Mouse (Mus musculus): ENCODE measurements around the gene Hibadh. TPM values are rescaled to one million over a fixed set of nuclear protein-coding genes. Genes with fewer than 3 reads are reported as not detected.

Gene Hibadh
- polyA plus RNA-seq, 1 experiment from 2014 or later: 63.6 TPM

GRCm38 (mm10) chr6:52577270-52577669 is 62.9 kb downstream of the Hibadh start:
- Histone ChIP-seq H3K9me3 (ENCODE audit: control insufficient read depth, low read length) (no peaks in the 10 kb centered on the region), H3K4me1 (replicated peaks; ENCODE audit: control insufficient read depth, insufficient read depth, low read length) (no peaks in the 10 kb centered on the region), H3K9ac (ENCODE audit: low read depth, low read length) (no peak overlapping the region), H3K27ac (ENCODE audit: low read depth, low read length) (no peak overlapping the region), H3K27me3 (replicated peaks; ENCODE audit: control insufficient read depth, insufficient read depth, low read length) (no peaks in the 10 kb centered on the region), H3K4me3 (ENCODE audit: low read depth, low read length) (no peak overlapping the region), H3K4me2 (no peak overlapping the region), H3K36me3 (ENCODE audit: control insufficient read depth, insufficient read depth, low read length) (no peaks in the 10 kb centered on the region)
- DNase-seq (ENCODE audit: low spot score) (no peak), ATAC-seq (replicated peaks; ENCODE audit: low FRiP score) (no peak)
- WGBS: 41% methylated on average over 4 of the region's 4 CpGs

GRCm38 (mm10) chr6:52568706-52569105 is 71.5 kb downstream of the Hibadh start:
- DNase-seq (ENCODE audit: low spot score) (no peak), ATAC-seq (replicated peaks; ENCODE audit: low FRiP score) (no peak)
- Histone ChIP-seq H3K36me3 (ENCODE audit: control insufficient read depth, insufficient read depth, low read length) (no peaks in the 10 kb centered on the region), H3K27ac (ENCODE audit: low read depth, low read length) (no peak overlapping the region), H3K4me2 (no peak overlapping the region), H3K4me3 (ENCODE audit: low read depth, low read length) (no peak overlapping the region), H3K9me3 (ENCODE audit: control insufficient read depth, low read length) (no peaks in the 10 kb centered on the region), H3K9ac (ENCODE audit: low read depth, low read length) (no peak overlapping the region), H3K4me1 (replicated peaks; ENCODE audit: control insufficient read depth, insufficient read depth, low read length) (no peaks in the 10 kb centered on the region), H3K27me3 (replicated peaks; ENCODE audit: control insufficient read depth, insufficient read depth, low read length) (no peaks in the 10 kb centered on the region)
- 92% methylated on average over 6 of the region's 6 CpGs for WGBS

GRCm38 (mm10) chr6:52567327-52568299 is 72.6 kb downstream of the Hibadh start:
- Histone ChIP-seq H3K36me3 (ENCODE audit: control insufficient read depth, insufficient read depth, low read length) (no peaks in the 10 kb centered on the region), H3K9ac (ENCODE audit: low read depth, low read length) (no peak overlapping the region), H3K4me1 (replicated peaks; ENCODE audit: control insufficient read depth, insufficient read depth, low read length) (no peaks in the 10 kb centered on the region), H3K4me2 (no peak overlapping the region), H3K27ac (ENCODE audit: low read depth, low read length) (no peak overlapping the region), H3K27me3 (replicated peaks; ENCODE audit: control insufficient read depth, insufficient read depth, low read length) (no peaks in the 10 kb centered on the region), H3K9me3 (ENCODE audit: control insufficient read depth, low read length) (no peaks in the 10 kb centered on the region), H3K4me3 (ENCODE audit: low read depth, low read length) (no peak overlapping the region)
- ATAC-seq (replicated peaks; ENCODE audit: low FRiP score) (no peak), DNase-seq (ENCODE audit: low spot score) (no peak)
- WGBS: 71% methylated on average over 20 of the region's 20 CpGs

- H3K9ac ChIP-seq (ENCODE audit: low read depth, low read length): no peak overlapping the region
- H3K4me3 ChIP-seq (ENCODE audit: low read depth, low read length): no peak overlapping the region
- no peak overlapping the region for H3K4me2 ChIP-seq
- no peaks in the 10 kb centered on the region for H3K4me1 ChIP-seq (replicated peaks; ENCODE audit: control insufficient read depth, insufficient read depth, low read length)
- ATAC-seq (replicated peaks; ENCODE audit: low FRiP score): peak; percentile 51; the same call in 1 of the 2 replicates
- H3K27me3 ChIP-seq (replicated peaks; ENCODE audit: control insufficient read depth, insufficient read depth, low read length): no peaks in the 10 kb centered on the region
- WGBS: 62% methylated on average over 5 of the region's 5 CpGs
- H3K9me3 ChIP-seq (ENCODE audit: control insufficient read depth, low read length): no peaks in the 10 kb centered on the region
- no peaks in the 10 kb centered on the region for H3K36me3 ChIP-seq (ENCODE audit: control insufficient read depth, insufficient read depth, low read length)
- no peak overlapping the region for H3K27ac ChIP-seq (ENCODE audit: low read depth, low read length)
- no peak for DNase-seq (ENCODE audit: low spot score)
Measured at GRCm38 (mm10) chr6:52565210-52565609, 75.0 kb downstream of the Hibadh start.

GRCm38 (mm10) chr6:52562994-52563393 is 77.2 kb downstream of the Hibadh start:
- DNase-seq (ENCODE audit: low spot score) (no peak), ATAC-seq (replicated peaks; ENCODE audit: low FRiP score) (no peak)
- Histone ChIP-seq H3K4me3 (ENCODE audit: low read depth, low read length) (no peak overlapping the region), H3K36me3 (ENCODE audit: control insufficient read depth, insufficient read depth, low read length) (no peaks in the 10 kb centered on the region), H3K27ac (ENCODE audit: low read depth, low read length) (no peak overlapping the region), H3K27me3 (replicated peaks; ENCODE audit: control insufficient read depth, insufficient read depth, low read length) (no peaks in the 10 kb centered on the region), H3K4me2 (no peak overlapping the region), H3K9me3 (ENCODE audit: control insufficient read depth, low read length) (no peaks in the 10 kb centered on the region), H3K9ac (ENCODE audit: low read depth, low read length) (no peak overlapping the region), H3K4me1 (replicated peaks; ENCODE audit: control insufficient read depth, insufficient read depth, low read length) (no peaks in the 10 kb centered on the region)
- WGBS: 86% methylated on average over 4 of the region's 4 CpGs

GRCm38 (mm10) chr6:52559041-52559440 is 81.1 kb downstream of the Hibadh start:
- Histone ChIP-seq H3K36me3 (ENCODE audit: control insufficient read depth, insufficient read depth, low read length) (no peaks in the 10 kb centered on the region), H3K9me3 (ENCODE audit: control insufficient read depth, low read length) (no peaks in the 10 kb centered on the region), H3K27me3 (replicated peaks; ENCODE audit: control insufficient read depth, insufficient read depth, low read length) (no peaks in the 10 kb centered on the region), H3K4me2 (no peak overlapping the region), H3K9ac (ENCODE audit: low read depth, low read length) (no peak overlapping the region), H3K27ac (ENCODE audit: low read depth, low read length) (no peak overlapping the region), H3K4me1 (replicated peaks; ENCODE audit: control insufficient read depth, insufficient read depth, low read length) (no peaks in the 10 kb centered on the region), H3K4me3 (ENCODE audit: low read depth, low read length) (no peak overlapping the region)
- DNase-seq (ENCODE audit: low spot score) (no peak), ATAC-seq (replicated peaks; ENCODE audit: low FRiP score) (no peak)
- 86% methylated on average over 3 of the region's 3 CpGs for WGBS

- Histone ChIP-seq H3K36me3 (ENCODE audit: control insufficient read depth, insufficient read depth, low read length) (no peaks in the 10 kb centered on the region; the same call in none of the 2 replicates), H3K4me2 (no peak overlapping the region), H3K9me3 (ENCODE audit: control insufficient read depth, low read length) (no peaks in the 10 kb centered on the region), H3K9ac (ENCODE audit: low read depth, low read length) (no peak overlapping the region), H3K4me3 (ENCODE audit: low read depth, low read length) (no peak overlapping the region), H3K27me3 (replicated peaks; ENCODE audit: control insufficient read depth, insufficient read depth, low read length) (no peaks in the 10 kb centered on the region), H3K27ac (ENCODE audit: low read depth, low read length) (no peak overlapping the region), H3K4me1 (replicated peaks; ENCODE audit: control insufficient read depth, insufficient read depth, low read length) (no peaks in the 10 kb centered on the region)
- ATAC-seq (replicated peaks; ENCODE audit: low FRiP score) (no peak), DNase-seq (ENCODE audit: low spot score) (no peak)
- 59% methylated on average over 4 of the region's 4 CpGs for WGBS
Measured at GRCm38 (mm10) chr6:52544376-52544775, 95.8 kb downstream of the Hibadh start.

GRCm38 (mm10) chr6:52542464-52542863 is 97.7 kb downstream of the Hibadh start:
- ATAC-seq (replicated peaks; ENCODE audit: low FRiP score) (no peak), DNase-seq (ENCODE audit: low spot score) (no peak)
- Histone ChIP-seq H3K27ac (ENCODE audit: low read depth, low read length) (no peak overlapping the region), H3K9ac (ENCODE audit: low read depth, low read length) (no peak overlapping the region), H3K4me2 (no peak overlapping the region), H3K9me3 (ENCODE audit: control insufficient read depth, low read length) (no peaks in the 10 kb centered on the region), H3K36me3 (ENCODE audit: control insufficient read depth, insufficient read depth, low read length) (no peaks in the 10 kb centered on the region; the same call in none of the 2 replicates), H3K4me3 (ENCODE audit: low read depth, low read length) (no peak overlapping the region), H3K4me1 (replicated peaks; ENCODE audit: control insufficient read depth, insufficient read depth, low read length) (no peaks in the 10 kb centered on the region), H3K27me3 (replicated peaks; ENCODE audit: control insufficient read depth, insufficient read depth, low read length) (no peaks in the 10 kb centered on the region)
- 87% methylated on average over 5 of the region's 5 CpGs for WGBS

- Histone ChIP-seq H3K27me3 (replicated peaks; ENCODE audit: control insufficient read depth, insufficient read depth, low read length) (no peaks in the 10 kb centered on the region), H3K36me3 (ENCODE audit: control insufficient read depth, insufficient read depth, low read length) (no peaks in the 10 kb centered on the region; the same call in 1 of the 2 replicates), H3K27ac (ENCODE audit: low read depth, low read length) (no peak overlapping the region), H3K9me3 (ENCODE audit: control insufficient read depth, low read length) (no peaks in the 10 kb centered on the region), H3K4me3 (ENCODE audit: low read depth, low read length) (no peak overlapping the region), H3K4me1 (replicated peaks; ENCODE audit: control insufficient read depth, insufficient read depth, low read length) (no peaks in the 10 kb centered on the region), H3K4me2 (no peak overlapping the region), H3K9ac (ENCODE audit: low read depth, low read length) (no peak overlapping the region)
- no peak for DNase-seq (ENCODE audit: low spot score)
- 57% methylated on average over 2 of the region's 2 CpGs for WGBS
- no peak for ATAC-seq (replicated peaks; ENCODE audit: low FRiP score)
Measured at GRCm38 (mm10) chr6:52539911-52540310, 100.3 kb downstream of the Hibadh start.
